Mouse (Mus musculus) hindbrain, embryonic 14.5 days (tissue): Measurements from ENCODE around the gene Fcrls. TPM values are rescaled to one million over a fixed set of nuclear protein-coding genes. Genes with fewer than 3 reads are reported as not detected.

ENCODE experiments used
- ATAC-seq: fragments of 200-750 bp; cut with Nextera tagmentation; 2 replicates; pipeline ENCODE4 v1.8.0; 2017; ENCODE audit warnings: moderate number of reproducible peaks, mild to moderate bottlenecking, moderate TSS enrichment, moderate library complexity; ENCODE audit not compliant: low FRiP score
- DNase-seq: peaks from one replicate; pipeline ENCODE4 v3.0.0-alpha.2; 2015; ENCODE audit warnings: low spot score
- H3K27ac ChIP-seq: fragments of 300-500 bp; sonication (generic); 2 replicates; pipeline ENCODE4 v1.5.1; 2014; ENCODE audit warnings: mild to moderate bottlenecking, moderate library complexity
- H3K27me3 ChIP-seq: fragments of 300-500 bp; sonication (generic); 2 replicates; pipeline ENCODE4 v1.6.1; 2014; ENCODE audit warnings: mild to moderate bottlenecking, low read length, mixed read lengths; ENCODE audit not compliant: control insufficient read depth, insufficient read depth
- H3K36me3 ChIP-seq: fragments of 300-500 bp; sonication (generic); replicated peaks from 2 replicates; pipeline ENCODE4 v1.6.1; 2014; ENCODE audit not compliant: control insufficient read depth, insufficient read depth
- H3K4me1 ChIP-seq: fragments of 300-500 bp; sonication (generic); replicated peaks from 2 replicates; pipeline ENCODE4 v1.6.1; 2014; ENCODE audit warnings: antibody characterized with exemption, low read length, mixed read lengths; ENCODE audit not compliant: control insufficient read depth, insufficient read depth
- H3K4me2 ChIP-seq: fragments of 300-500 bp; sonication (generic); replicated peaks from 2 replicates; pipeline ENCODE4 v1.6.1; 2014; ENCODE audit warnings: mild to moderate bottlenecking, moderate library complexity
- H3K4me3 ChIP-seq: fragments of 300-500 bp; sonication (generic); replicated peaks from 2 replicates; pipeline ENCODE4 v1.5.1; 2014; ENCODE audit warnings: mild to moderate bottlenecking, low read length
- H3K9ac ChIP-seq: fragments of 300-500 bp; sonication (generic); 2 replicates; pipeline ENCODE4 v1.6.1; 2014
- H3K9me3 ChIP-seq: fragments of 300-500 bp; sonication (generic); 2 replicates; pipeline ENCODE4 v1.6.1; 2016; ENCODE audit warnings: low read length; ENCODE audit not compliant: control insufficient read depth
- WGBS: fragments of 180-500 bp; shearing (Covaris S2); extraction: QIAGEN DNeasy Blood & Tissue Kit; methylation state at CpG from one replicate; pipeline ENCODE4 v1.1.7; 2014; 5-methylcytosine and 5-hydroxymethylcytosine counted together
- polyA plus RNA-seq: library from polyadenylated mRNA; unstranded; fragments of >200 nt; fragmentation: Nextera tagmentation; extraction: Ambion mirVana; gene quantifications from 2 replicates; pipeline ENCODE4 v1.2.1, GENCODE M21; 2014

The Fcrls gene
- polyA plus RNA-seq = 13.7 and 14.4 TPM in 2 replicates

GRCm38 (mm10) chr3:87263436-87263835 is at the start of gene Fcrls:
Gene Fcrls, minus strand, starts transcription at chr3:87263738.
- Histone ChIP-seq H3K36me3 (no peaks in the 10 kb centered on the region), H3K4me1 (no peaks in the 10 kb centered on the region), H3K27me3 (no peaks in the 10 kb centered on the region), H3K9me3 (no peaks in the 10 kb centered on the region), H3K4me3 (no peak within 1 kb of the TSS), H3K9ac (no peak within 1 kb of the TSS), H3K4me2 (no peak within 1 kb of the TSS), H3K27ac (no peak within 1 kb of the TSS)
- WGBS = 90% methylated on average over 7 of the region's 7 CpGs
- no peak for DNase-seq
- no peak for ATAC-seq

GRCm38 (mm10) chr3:87309922-87310321 is 46.4 kb upstream of the Fcrls start:
- Histone ChIP-seq H3K4me3 (no peak overlapping the region), H3K27me3 (no peaks in the 10 kb centered on the region), H3K9me3 (no peaks in the 10 kb centered on the region), H3K36me3 (no peaks in the 10 kb centered on the region), H3K4me1 (no peaks in the 10 kb centered on the region), H3K9ac (no peak overlapping the region), H3K4me2 (no peak overlapping the region), H3K27ac (no peak overlapping the region)
- ATAC-seq = no peak
- peak; percentile 29 for DNase-seq
- WGBS = 74% methylated on average over 2 of the region's 2 CpGs

GRCm38 (mm10) chr3:87299901-87300300 is 36.4 kb upstream of the Fcrls start:
- H3K4me2 ChIP-seq = no peak overlapping the region
- DNase-seq (no peak), ATAC-seq (no peak)
- H3K27ac ChIP-seq = no peak overlapping the region
- no peak overlapping the region for H3K9ac ChIP-seq
- no peaks in the 10 kb centered on the region for H3K4me1 ChIP-seq
- H3K27me3 ChIP-seq = no peaks in the 10 kb centered on the region
- H3K4me3 ChIP-seq = no peak overlapping the region
- H3K9me3 ChIP-seq = no peaks in the 10 kb centered on the region
- no peaks in the 10 kb centered on the region for H3K36me3 ChIP-seq
- WGBS = 90% methylated on average over 5 of the region's 5 CpGs

- Histone ChIP-seq H3K27me3 (no peaks in the 10 kb centered on the region), H3K9me3 (no peaks in the 10 kb centered on the region), H3K36me3 (no peaks in the 10 kb centered on the region), H3K27ac (no peak overlapping the region), H3K4me1 (no peaks in the 10 kb centered on the region), H3K4me3 (no peak overlapping the region), H3K9ac (no peak overlapping the region), H3K4me2 (no peak overlapping the region)
- WGBS = 73% methylated on average over 2 of the region's 2 CpGs
- ATAC-seq (no peak), DNase-seq (no peak)
Measured at GRCm38 (mm10) chr3:87274372-87274771, 10.8 kb upstream of the Fcrls start.

GRCm38 (mm10) chr3:87266581-87266980 is 3.0 kb upstream of the Fcrls start:
- Histone ChIP-seq H3K9ac (no peak overlapping the region), H3K36me3 (no peaks in the 10 kb centered on the region), H3K9me3 (no peaks in the 10 kb centered on the region), H3K4me2 (no peak overlapping the region), H3K4me1 (no peaks in the 10 kb centered on the region), H3K27me3 (no peaks in the 10 kb centered on the region), H3K27ac (no peak overlapping the region), H3K4me3 (no peak overlapping the region)
- ATAC-seq = no peak
- no peak for DNase-seq
- WGBS = 79% methylated on average over 5 of the region's 5 CpGs

GRCm38 (mm10) chr3:87255239-87255638 is 8.3 kb downstream of the Fcrls start:
- H3K27me3 ChIP-seq = no peaks in the 10 kb centered on the region
- no peaks in the 10 kb centered on the region for H3K4me1 ChIP-seq
- H3K36me3 ChIP-seq = no peaks in the 10 kb centered on the region
- DNase-seq (no peak), ATAC-seq (no peak)
- no peak overlapping the region for H3K27ac ChIP-seq
- H3K4me2 ChIP-seq = no peak overlapping the region
- H3K4me3 ChIP-seq = no peak overlapping the region
- no peak overlapping the region for H3K9ac ChIP-seq
- no peaks in the 10 kb centered on the region for H3K9me3 ChIP-seq
- WGBS = 89% methylated on average over 10 of the region's 10 CpGs

- Histone ChIP-seq H3K36me3 (no peaks in the 10 kb centered on the region), H3K27ac (no peak overlapping the region), H3K4me3 (no peak overlapping the region), H3K9me3 (no peaks in the 10 kb centered on the region), H3K4me2 (no peak overlapping the region), H3K27me3 (no peaks in the 10 kb centered on the region), H3K4me1 (no peaks in the 10 kb centered on the region), H3K9ac (no peak overlapping the region)
- 89% methylated on average over 6 of the region's 6 CpGs for WGBS
- DNase-seq (no peak), ATAC-seq (no peak)
Measured at GRCm38 (mm10) chr3:87249571-87249970, 14.0 kb downstream of the Fcrls start.

GRCm38 (mm10) chr3:87247292-87247691 is 16.2 kb downstream of the Fcrls start:
- 78% methylated on average over 3 of the region's 3 CpGs for WGBS
- Histone ChIP-seq H3K4me3 (no peak overlapping the region), H3K27me3 (no peaks in the 10 kb centered on the region), H3K9me3 (no peaks in the 10 kb centered on the region), H3K9ac (no peak overlapping the region), H3K4me1 (no peaks in the 10 kb centered on the region), H3K36me3 (no peaks in the 10 kb centered on the region), H3K4me2 (no peak overlapping the region), H3K27ac (no peak overlapping the region)
- DNase-seq (no peak), ATAC-seq (no peak)

GRCm38 (mm10) chr3:87243654-87244053 is 19.9 kb downstream of the Fcrls start:
- Histone ChIP-seq H3K4me1 (no peaks in the 10 kb centered on the region), H3K27me3 (no peaks in the 10 kb centered on the region), H3K4me2 (no peak overlapping the region), H3K27ac (no peak overlapping the region), H3K9ac (no peak overlapping the region), H3K36me3 (no peaks in the 10 kb centered on the region), H3K4me3 (no peak overlapping the region), H3K9me3 (no peaks in the 10 kb centered on the region)
- 4% methylated on average over 2 of the region's 2 CpGs for WGBS
- ATAC-seq (no peak), DNase-seq (peak; percentile 74)

- no peak overlapping the region for H3K4me2 ChIP-seq
- H3K9me3 ChIP-seq = no peaks in the 10 kb centered on the region
- no peak overlapping the region for H3K9ac ChIP-seq
- H3K4me1 ChIP-seq = no peaks in the 10 kb centered on the region
- H3K27me3 ChIP-seq = no peaks in the 10 kb centered on the region
- H3K36me3 ChIP-seq = no peaks in the 10 kb centered on the region
- 67% methylated on average over 4 of the region's 4 CpGs for WGBS
- no peak overlapping the region for H3K4me3 ChIP-seq
- no peak overlapping the region for H3K27ac ChIP-seq
- no peak for ATAC-seq
- no peak for DNase-seq
Measured at GRCm38 (mm10) chr3:87240909-87241308, 22.6 kb downstream of the Fcrls start.
